Mouse (Mus musculus) cerebellum, adult 2 months (tissue): ENCODE results near the gene Fbxw10.

Source experiments
- CTCF ChIP-seq: fragments of 200-500 bp; IDR thresholded peaks from 2 replicates; pipeline ENCODE4 v1.5.1; 2011; ENCODE audit warnings: low read depth, mild to moderate bottlenecking, control low read depth, low read length, moderate library complexity, borderline replicate concordance; ENCODE audit not compliant: insufficient read depth
- POLR2A ChIP-seq: fragments of 200-500 bp; IDR thresholded peaks from 2 replicates; pipeline ENCODE4 v1.6.1; 2011; ENCODE audit warnings: low read length, control low read depth, borderline replicate concordance; ENCODE audit not compliant: insufficient read depth

DNA sequence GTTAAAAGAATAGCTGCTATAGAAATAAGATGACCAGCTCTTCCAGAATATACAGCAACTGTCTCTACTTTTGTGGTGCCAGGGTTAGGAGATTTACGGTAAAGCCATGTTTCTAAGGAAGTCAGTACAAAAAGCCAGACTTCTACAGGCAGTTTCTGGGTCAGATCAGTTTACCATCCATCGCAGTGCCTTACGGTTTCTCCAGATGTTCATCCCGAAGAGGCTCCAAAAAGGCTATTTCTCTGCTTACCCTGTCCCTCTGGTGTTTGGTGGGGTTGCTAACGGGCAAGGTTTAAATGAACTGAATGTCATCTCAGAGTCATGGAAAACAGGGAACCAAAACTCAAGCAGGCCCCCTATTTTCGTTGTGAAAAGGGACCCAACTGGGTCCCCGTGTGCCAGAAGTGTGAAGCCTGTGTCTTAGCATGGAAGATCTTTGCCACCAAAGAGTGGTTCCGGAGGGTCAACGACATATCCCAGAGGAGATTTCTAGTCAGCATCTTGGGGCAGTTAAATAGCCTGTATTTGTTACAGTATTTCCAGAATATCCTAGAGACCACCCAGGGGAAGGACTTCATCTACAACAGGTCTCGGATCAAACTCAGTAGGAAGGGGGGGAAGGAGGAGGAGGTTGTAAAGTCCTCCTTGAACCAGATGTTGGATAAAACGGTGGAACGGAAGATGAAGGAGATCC lies at the start of gene Fbxw10:
- TF ChIP-seq CTCF (no peak), POLR2A (no peak)
